Mouse (Mus musculus): ENCODE measurements around the gene Duxf3. TPM values are rescaled to one million over a fixed set of nuclear protein-coding genes. Genes with fewer than 3 reads are reported as not detected.
"Not testable (repeated sequence)": the region's sequence is repeated elsewhere in the genome, so short reads cannot be mapped to it uniquely, and the experiment has no call there.

Duxf3 gene
- polyA plus RNA-seq, 1 experiment from 2014 or later = not detected

DNA sequence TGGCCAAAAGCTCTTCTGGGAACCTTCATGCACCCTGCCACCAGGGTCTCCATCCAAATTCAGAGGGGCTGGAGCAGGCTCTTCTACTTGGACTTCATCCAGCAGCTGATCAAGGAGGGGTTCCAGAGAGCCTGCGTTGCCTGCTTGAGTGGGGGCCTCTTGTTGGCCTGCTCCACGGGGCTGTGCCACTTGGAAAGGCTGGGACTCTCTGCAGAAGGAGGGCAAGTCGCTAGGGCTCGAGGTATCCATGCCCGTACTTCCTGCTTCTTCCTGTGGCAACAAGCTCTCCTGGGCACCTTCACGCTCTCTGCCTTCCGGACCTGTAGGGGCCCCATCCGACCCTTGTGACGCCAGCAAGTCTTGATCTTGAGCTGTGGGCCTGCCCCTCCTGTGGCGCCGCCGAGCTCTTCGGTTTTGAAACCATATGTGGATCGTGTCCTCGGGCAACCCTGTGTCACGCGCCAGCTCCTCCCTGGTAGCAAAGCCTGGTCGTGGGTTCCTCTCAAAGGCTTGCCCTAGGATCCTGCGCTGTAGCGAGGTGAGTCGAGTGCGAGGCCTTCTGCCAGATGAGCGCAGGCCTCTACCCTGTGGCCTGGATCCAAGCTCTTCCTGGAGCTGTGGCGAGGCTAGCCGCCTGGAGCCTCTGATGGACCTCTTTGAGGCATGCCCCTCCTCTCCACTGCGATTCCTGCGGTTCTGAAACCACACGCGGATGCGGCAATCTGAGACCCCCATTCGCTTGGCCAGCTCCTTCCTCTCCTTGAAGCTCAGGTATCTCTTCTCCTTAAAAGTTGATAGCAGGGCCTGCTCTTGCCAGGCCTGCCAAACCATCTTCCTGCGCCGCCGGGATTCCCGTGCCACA is 465 bp downstream of the Duxf3 start:
- not testable (repeated sequence) for H3K27me3 ChIP-seq; H3K36me3 ChIP-seq; H3K4me3 ChIP-seq (replicated peaks); H3K4me1 ChIP-seq (replicated peaks); H3K4me2 ChIP-seq (replicated peaks); H3K27ac ChIP-seq; H3K9ac ChIP-seq (replicated peaks)
- H3K9me3 ChIP-seq = peaks cover 18% of the 10 kb centered on the region
- WGBS = 89% methylated on average over 35 of the region's 35 CpGs
- ATAC-seq = peak; percentile 86

DNA sequence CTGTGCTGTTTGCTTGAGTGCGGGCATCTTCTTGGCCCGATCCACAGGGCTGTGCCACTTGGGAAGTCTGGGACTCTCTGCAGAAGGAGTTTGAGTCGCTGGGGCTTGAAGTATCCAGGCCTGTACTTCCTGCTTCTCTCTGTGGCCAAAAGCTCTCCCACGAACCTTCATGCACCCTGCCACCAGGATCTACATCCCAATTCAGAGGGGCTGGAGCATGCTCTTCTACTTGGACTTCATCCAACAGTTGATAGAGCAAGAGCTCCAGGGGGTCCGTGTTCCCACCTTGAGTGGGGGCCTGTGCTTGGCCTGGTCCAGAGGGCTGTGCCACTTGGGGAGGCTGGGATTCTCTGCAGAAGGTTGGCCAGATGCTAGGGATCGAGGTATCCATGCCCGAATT is 1.4 kb downstream of the Duxf3 start:
- peak; percentile 14; the same call in 1 of the 2 replicates for ATAC-seq
- H3K27me3 ChIP-seq; H3K4me3 ChIP-seq (replicated peaks); H3K36me3 ChIP-seq; H3K27ac ChIP-seq; H3K4me1 ChIP-seq (replicated peaks); H3K4me2 ChIP-seq (replicated peaks); H3K9ac ChIP-seq (replicated peaks): not testable (repeated sequence)
- WGBS = 80% methylated on average over 5 of the region's 7 CpGs
- peaks cover 15% of the 10 kb centered on the region for H3K9me3 ChIP-seq

DNA sequence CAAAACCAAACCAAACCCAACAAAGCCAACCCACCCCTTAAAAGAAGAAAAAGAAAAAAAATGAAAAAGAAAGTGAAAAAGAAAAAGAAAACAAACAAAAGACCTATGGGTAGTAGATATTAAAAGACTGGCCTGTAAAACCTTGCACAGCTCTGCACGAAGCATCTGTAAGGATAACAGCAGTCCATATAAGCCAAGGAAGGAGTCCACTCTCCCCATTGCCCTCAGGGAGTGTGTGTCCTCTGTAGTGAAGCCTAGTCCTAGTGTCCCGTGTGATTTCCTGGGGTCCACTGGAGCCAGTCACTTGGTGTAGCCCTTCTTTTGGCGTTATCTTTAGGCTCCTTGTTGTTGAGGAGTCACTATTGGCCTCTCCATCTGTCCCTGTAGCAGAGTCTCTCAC is 2.5 kb downstream of the Duxf3 start:
- WGBS = 56% methylated on average over 3 of the region's 3 CpGs
- H3K4me1 ChIP-seq (replicated peaks); H3K9ac ChIP-seq (replicated peaks); ATAC-seq; H3K4me3 ChIP-seq (replicated peaks); H3K4me2 ChIP-seq (replicated peaks); H3K27me3 ChIP-seq; H3K36me3 ChIP-seq; H3K27ac ChIP-seq: not testable (repeated sequence)
- peaks cover 15% of the 10 kb centered on the region for H3K9me3 ChIP-seq

DNA sequence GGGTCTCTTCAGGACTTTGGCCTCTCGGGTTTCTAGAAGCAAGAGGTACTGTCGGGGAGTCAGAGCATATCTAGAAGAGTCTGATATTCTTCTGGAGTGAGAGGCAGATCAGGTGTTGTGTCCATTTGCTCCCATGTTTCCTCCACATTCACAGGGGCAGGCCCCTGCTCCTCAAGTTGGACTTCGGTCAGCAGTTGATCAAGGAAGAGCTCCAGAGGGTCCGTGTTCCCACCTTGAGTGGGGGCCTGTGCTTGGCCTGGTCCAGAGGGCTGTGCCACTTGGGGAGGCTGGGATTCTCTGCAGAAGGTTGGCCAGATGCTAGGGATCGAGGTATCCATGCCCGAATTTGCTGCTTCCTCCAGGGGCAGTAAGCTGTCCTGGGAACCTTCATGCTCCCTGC is 4.7 kb downstream of the Duxf3 start:
- H3K4me3 ChIP-seq (replicated peaks); H3K27ac ChIP-seq; H3K4me1 ChIP-seq (replicated peaks); H3K27me3 ChIP-seq; H3K36me3 ChIP-seq; H3K9ac ChIP-seq (replicated peaks); H3K4me2 ChIP-seq (replicated peaks); ATAC-seq: not testable (repeated sequence)
- 90% methylated on average over 2 of the region's 6 CpGs for WGBS
- peaks cover 15% of the 10 kb centered on the region for H3K9me3 ChIP-seq

- H3K27me3 ChIP-seq; H3K4me2 ChIP-seq (replicated peaks); H3K27ac ChIP-seq; ATAC-seq; H3K9me3 ChIP-seq; H3K36me3 ChIP-seq; H3K9ac ChIP-seq (replicated peaks); H3K4me1 ChIP-seq (replicated peaks); H3K4me3 ChIP-seq (replicated peaks): not testable (repeated sequence)
- 75% methylated on average over 4 of the region's 4 CpGs for WGBS
Measured at GRCm38 (mm10) chr10:58226357-58226756, 6.1 kb downstream of the Duxf3 start.

- H3K4me1 ChIP-seq (replicated peaks); ATAC-seq: not testable (repeated sequence)
- 86% methylated on average over 18 of the region's 18 CpGs for WGBS
Measured at GRCm38 (mm10) chr10:58224827-58225785, 7.4 kb downstream of the Duxf3 start, which contains the start of gene AW822073. TSS of gene AW822073 (minus strand) at chr10:58224930.

GRCm38 (mm10) chr10:58223972-58224805 is 8.3 kb downstream of the Duxf3 start:
- ATAC-seq; H3K4me3 ChIP-seq (replicated peaks); H3K36me3 ChIP-seq; H3K27ac ChIP-seq; H3K9me3 ChIP-seq; H3K4me1 ChIP-seq (replicated peaks); H3K4me2 ChIP-seq (replicated peaks); H3K27me3 ChIP-seq; H3K9ac ChIP-seq (replicated peaks): not testable (repeated sequence)
- WGBS = 86% methylated on average over 31 of the region's 31 CpGs

More at GRCm38 (mm10) chr10:58224827-58225785, 7.4 kb downstream of the Duxf3 start, which contains the start of gene AW822073:
- not testable (repeated sequence) for H3K27ac ChIP-seq; H3K36me3 ChIP-seq; H3K9ac ChIP-seq (replicated peaks); H3K27me3 ChIP-seq; H3K9me3 ChIP-seq; H3K4me3 ChIP-seq (replicated peaks); H3K4me2 ChIP-seq (replicated peaks)

DNA sequence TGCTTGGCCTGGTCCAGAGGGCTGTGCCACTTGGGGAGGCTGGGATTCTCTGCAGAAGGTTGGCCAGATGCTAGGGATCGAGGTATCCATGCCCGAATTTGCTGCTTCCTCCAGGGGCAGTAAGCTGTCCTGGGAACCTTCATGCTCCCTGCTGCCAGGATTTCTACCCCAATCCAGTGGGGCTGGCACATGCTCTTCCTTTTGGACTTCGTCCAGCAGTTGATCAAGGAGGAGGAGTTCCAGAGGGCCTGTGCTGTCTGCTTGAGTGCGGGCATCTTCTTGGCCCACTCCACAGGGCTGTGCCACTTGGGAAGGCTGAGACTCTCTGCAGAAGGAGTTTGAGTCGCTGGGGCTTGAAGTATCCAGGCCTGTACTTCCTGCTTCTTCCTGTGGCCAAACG is 9.3 kb downstream of the Duxf3 start:
- not testable (repeated sequence) for H3K4me1 ChIP-seq (replicated peaks); H3K9ac ChIP-seq (replicated peaks); H3K9me3 ChIP-seq; ATAC-seq; H3K27ac ChIP-seq; H3K36me3 ChIP-seq; H3K4me3 ChIP-seq (replicated peaks); H3K4me2 ChIP-seq (replicated peaks); H3K27me3 ChIP-seq
- 89% methylated on average over 4 of the region's 6 CpGs for WGBS

DNA sequence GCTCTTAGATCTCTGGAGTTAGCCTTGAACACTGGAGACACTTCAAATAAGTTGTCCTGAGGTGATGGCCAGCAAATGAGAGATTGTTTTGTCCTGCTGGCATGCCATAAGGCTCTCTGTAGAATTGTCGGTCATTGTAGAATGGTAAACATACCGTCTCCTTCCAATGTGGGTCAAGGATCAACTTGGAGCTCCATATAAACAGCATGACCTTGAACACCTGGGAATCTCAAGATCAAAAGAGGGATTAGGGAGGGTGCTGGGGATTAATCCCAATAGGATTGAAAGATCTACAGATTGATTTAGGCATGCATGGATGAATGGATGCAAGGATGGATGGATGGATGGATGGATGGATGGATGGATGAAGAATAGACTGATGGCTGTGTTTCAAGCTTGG is 10.9 kb downstream of the Duxf3 start:
- H3K27me3 ChIP-seq; H3K9ac ChIP-seq (replicated peaks); H3K36me3 ChIP-seq; H3K4me2 ChIP-seq (replicated peaks); H3K4me1 ChIP-seq (replicated peaks); ATAC-seq; H3K27ac ChIP-seq; H3K4me3 ChIP-seq (replicated peaks); H3K9me3 ChIP-seq: not testable (repeated sequence)
- WGBS = 89% methylated on average over 2 of the region's 2 CpGs

- Histone ChIP-seq H3K9ac (replicated peaks) (no peak overlapping the region), H3K4me2 (replicated peaks) (no peak overlapping the region), H3K4me1 (replicated peaks) (no peaks in the 10 kb centered on the region), H3K27ac (no peak overlapping the region), H3K9me3 (no peaks in the 10 kb centered on the region), H3K4me3 (replicated peaks) (no peak overlapping the region), H3K36me3 (no peaks in the 10 kb centered on the region), H3K27me3 (no peaks in the 10 kb centered on the region)
- no peak for ATAC-seq
- WGBS = 87% methylated on average over 6 of the region's 6 CpGs
Measured at GRCm38 (mm10) chr10:58220726-58221125, 11.7 kb downstream of the Duxf3 start.

DNA sequence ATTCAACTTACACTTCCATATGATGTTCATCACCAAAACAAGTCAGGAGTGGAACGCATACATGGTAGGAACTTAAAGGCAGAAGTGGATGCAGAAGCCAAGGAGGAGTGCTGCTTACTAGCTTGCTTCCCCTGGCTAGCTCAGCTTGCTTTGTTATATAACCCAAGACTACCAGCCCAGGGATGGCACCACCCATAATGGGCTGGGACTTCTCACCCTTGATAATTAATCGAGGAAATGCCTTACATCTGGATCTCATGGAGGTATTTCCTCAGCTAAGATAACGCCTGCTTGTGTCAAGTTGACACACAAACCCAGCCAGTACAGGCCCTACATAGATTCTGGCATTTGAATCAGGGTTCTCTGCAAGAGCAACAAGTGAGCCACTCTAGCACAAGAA is 15.1 kb downstream of the Duxf3 start:
- no peaks in the 10 kb centered on the region for H3K36me3 ChIP-seq
- H3K27me3 ChIP-seq = no peaks in the 10 kb centered on the region
- H3K27ac ChIP-seq = no peak overlapping the region
- 90% methylated on average over 3 of the region's 3 CpGs for WGBS
- no peaks in the 10 kb centered on the region for H3K9me3 ChIP-seq
- no peak for ATAC-seq
- no peaks in the 10 kb centered on the region for H3K4me1 ChIP-seq (replicated peaks)
- H3K4me2 ChIP-seq (replicated peaks) = no peak overlapping the region
- H3K4me3 ChIP-seq (replicated peaks) = no peak overlapping the region
- no peak overlapping the region for H3K9ac ChIP-seq (replicated peaks)

Data from midbrain, embryonic 13.5 days (tissue).